Mouse (Mus musculus): ENCODE measurements around the gene Ifnab. TPM values are rescaled to one million over a fixed set of nuclear protein-coding genes. Genes with fewer than 3 reads are reported as not detected.

The Ifnab gene
- total RNA-seq (2017), result 0.43 TPM in 1 of 3 replicates, not detected in the others

DNA sequence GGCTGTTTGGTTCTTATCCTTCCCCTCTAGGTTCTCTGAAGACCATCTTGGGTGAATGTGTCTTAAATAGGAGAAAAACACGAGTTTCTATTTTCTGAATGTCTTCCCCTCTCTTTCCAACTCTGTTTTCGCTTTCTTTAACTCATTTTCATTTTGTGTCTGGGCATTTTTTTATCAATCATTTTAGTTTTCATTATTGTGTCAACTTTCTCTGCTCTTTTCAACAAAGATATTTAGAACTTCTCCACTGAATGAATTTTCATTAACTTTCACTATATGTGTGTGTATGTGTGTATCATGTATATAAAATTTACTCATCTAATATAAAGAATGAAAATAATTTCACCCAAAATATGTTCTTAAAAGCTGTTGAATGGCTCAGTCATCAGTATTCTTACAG, at the start of gene Ifnab:
TSS of gene Ifnab (minus strand) at position 101 of the 400 bp plus-strand sequence.
- no peak for ATAC-seq (replicated peaks; ENCODE audit: insufficient number of reproducible peaks, low FRiP score, low TSS enrichment, poor library complexity, severe bottlenecking)

DNA sequence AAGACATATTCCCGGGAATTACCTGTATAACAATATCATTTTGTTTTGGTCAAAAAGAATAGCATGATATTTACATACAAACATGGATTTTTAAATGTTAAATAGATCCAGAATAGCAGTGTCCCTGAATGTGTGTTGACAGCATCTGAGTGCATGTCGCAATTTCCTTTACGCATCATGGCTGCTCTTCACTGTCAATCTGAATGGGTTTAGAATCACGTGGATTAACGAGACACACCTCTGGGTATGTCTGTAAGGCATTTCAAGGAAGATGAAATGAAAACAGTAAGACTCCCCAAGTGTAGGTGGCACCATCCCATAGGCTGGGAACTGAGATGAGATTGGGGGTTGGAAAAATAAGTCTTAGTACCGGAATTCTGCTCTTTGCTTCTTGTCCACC, 47.9 kb upstream of the Ifnab start:
- ATAC-seq (replicated peaks; ENCODE audit: insufficient number of reproducible peaks, low FRiP score, low TSS enrichment, poor library complexity, severe bottlenecking), result peak; percentile 67; the same call in 1 of the 2 replicates

DNA sequence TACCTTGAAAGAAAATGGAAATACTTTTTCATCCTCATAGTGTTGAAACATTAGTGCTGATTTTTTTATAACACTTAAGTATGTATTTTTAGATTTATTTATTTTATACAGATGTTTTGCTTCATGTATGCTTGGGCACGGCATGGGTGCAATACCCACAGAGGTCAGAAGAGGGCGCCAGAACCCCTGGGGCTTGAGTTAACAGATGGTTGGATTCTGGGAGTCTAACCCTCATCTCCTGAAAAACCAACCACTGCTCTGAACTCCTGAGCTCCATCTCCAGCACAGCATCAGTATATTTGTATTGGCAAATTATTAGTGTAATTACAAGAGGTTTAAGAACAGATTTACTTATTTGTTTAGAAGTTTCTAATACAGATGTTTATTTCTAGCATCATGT, 47.3 kb upstream of the Ifnab start:
- peak; percentile 83; the same call in 1 of the 2 replicates for ATAC-seq (replicated peaks; ENCODE audit: insufficient number of reproducible peaks, low FRiP score, low TSS enrichment, poor library complexity, severe bottlenecking)

DNA sequence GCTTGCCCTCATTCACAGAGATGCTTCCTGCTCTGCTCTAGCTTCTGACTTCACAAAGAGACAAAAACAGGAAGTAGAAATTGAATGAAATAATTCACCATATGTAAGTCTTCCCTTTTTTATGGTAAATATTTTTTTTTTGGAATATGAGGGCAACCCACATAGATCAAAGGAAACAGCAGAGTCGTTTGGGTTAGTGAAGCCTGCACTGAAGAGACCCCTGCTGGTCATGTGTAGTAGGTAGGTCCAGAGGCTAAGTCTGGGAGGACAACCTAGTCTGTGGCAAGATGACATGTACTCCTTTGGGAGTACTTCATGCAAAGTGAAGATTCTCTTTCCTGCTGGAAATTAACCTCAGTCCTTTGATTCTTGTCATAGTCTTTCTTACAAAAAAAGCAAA, 36.2 kb upstream of the Ifnab start:
- ATAC-seq (replicated peaks; ENCODE audit: insufficient number of reproducible peaks, low FRiP score, low TSS enrichment, poor library complexity, severe bottlenecking), result peak; percentile 80

DNA sequence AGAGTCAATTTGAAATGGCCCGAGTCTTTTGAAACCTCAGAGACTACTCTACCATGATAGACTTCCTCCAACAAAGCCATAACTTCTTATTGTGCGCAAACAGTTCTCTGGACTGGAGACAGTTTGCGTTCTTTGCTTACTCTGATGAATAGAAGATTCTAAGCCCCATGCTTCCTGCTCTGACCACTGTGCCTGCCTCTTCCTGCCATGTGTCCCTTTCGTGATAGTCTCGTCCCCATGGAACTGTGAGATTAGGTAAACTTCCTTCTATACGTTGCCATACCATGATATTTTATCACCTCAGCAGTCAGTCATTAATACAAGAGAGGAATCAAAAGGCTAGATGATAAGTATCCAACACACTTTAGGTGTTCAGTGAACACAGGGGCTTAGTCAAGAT, 35.6 kb upstream of the Ifnab start:
- no peak for ATAC-seq (replicated peaks; ENCODE audit: insufficient number of reproducible peaks, low FRiP score, low TSS enrichment, poor library complexity, severe bottlenecking)

DNA sequence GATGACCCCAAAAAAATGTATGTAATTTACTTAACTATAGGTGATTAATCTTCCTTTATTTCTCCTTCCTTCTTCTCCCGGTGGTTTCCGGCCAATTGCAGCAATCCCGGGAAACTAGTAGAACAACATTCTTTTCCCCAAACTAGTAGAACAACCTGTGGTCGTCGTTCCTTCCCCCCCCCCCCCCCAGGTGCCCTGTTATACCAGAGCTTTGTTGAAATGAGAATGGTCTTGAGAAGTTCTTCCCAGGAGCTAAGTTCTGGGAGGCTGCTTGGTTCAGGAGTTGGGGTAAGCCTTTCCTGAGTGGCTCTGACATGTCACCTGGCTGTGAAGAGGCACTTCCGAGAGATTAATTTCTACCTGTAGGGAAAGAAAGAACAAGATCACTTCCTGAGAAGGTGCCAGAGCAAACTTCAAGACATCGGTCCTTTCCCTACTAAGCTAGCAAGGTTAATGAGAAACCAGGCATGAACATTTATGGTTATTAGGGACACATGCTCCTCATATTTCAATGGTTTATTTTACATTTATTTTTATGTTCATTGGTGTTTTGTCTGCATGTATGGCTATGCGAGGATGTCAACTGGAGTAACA, 32.4 kb upstream of the Ifnab start:
- no peak for ATAC-seq (replicated peaks; ENCODE audit: insufficient number of reproducible peaks, low FRiP score, low TSS enrichment, poor library complexity, severe bottlenecking)

DNA sequence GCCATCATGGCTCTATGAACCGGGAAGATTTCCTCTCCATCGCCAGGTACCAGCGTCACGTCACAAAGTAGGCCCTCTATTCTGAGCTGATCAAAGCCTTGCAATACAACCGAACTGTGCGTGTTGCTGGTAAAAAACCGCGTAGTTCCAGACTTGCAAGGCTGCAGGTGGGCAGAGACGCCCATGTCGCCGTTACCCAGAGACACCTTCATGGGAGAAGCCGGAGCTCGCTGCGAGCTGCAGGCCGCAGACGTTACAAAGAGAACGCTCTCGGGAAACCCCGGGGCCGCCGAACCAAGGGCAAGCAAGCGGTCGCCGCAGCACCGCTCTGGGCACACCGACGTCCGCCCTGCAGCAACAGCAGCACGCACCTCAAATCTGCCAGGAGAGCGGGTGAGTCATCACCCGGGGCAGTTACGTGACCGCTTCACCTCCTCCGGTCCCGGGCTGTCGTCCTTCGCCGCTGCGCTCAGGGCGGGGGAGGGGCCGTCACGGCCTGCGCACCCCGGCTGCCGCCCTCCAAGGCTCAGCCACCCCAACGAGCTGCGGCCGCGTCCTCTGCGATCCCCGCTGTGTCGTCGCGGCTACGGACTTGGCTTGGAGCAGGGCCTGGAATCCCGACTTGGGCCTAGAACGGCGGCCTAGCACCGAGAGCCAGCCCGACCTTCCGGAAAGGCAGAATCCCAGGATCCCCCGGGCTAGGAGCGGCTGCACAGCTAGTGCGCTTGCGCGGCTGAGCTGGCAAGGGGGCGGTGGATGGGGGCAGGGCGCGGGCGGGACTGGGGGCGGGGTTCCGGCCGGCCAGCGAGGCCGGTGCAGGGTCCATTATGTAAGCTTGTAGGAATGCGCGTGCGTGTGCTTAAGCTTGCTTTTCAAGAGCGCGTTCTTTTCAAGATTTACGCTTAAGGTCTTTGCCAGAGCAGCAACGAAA, 30.9 kb upstream of the Ifnab start, which contains the start of the genes Gm26566 and Klhl9:
TSS of gene Gm26566 (plus strand) at position 15 of the 931 bp plus-strand sequence.
TSS of gene Klhl9 (minus strand) at position 675 of the 931 bp plus-strand sequence.
- peak; percentile 82 for ATAC-seq (replicated peaks; ENCODE audit: insufficient number of reproducible peaks, low FRiP score, low TSS enrichment, poor library complexity, severe bottlenecking)

DNA sequence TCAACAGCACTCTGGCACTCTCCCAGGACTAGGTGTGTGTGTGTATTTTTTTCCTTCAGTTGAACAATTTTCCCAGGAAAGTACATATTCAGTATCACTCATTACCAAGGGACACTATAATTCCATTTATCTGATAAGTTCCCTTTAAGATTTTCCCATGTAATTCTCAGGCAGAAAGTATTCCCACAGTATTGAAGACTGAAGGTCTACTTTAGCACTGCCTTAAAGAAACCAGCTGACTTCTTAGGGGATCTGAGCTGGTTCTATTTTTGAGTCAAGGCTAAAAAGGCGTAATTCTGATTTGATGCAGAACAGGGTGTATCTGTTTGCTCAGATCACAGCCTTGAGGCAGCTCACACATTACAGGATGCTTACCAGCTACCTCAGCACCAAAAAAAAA, 27.6 kb upstream of the Ifnab start:
- ATAC-seq (replicated peaks; ENCODE audit: insufficient number of reproducible peaks, low FRiP score, low TSS enrichment, poor library complexity, severe bottlenecking), result no peak

DNA sequence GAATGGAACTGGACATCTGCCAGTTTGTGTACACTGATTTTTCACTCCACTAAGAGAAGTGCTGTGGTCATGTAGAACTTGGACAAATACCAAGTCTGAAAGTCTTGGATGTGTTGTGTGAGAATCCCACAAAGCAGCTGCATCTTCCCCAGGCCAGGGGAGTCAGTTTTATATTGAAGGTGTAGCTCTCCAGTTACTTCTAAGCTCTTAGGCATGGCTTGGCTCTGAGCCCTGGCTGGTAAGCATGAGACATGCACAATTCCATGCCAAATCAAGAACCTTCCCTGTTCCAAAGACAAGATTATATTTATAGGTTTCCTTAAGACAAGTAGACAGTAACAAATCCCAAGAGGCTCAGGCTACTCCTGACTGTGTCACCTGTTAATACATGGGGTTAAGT, 23.9 kb upstream of the Ifnab start:
- ATAC-seq (replicated peaks; ENCODE audit: insufficient number of reproducible peaks, low FRiP score, low TSS enrichment, poor library complexity, severe bottlenecking), result no peak

DNA sequence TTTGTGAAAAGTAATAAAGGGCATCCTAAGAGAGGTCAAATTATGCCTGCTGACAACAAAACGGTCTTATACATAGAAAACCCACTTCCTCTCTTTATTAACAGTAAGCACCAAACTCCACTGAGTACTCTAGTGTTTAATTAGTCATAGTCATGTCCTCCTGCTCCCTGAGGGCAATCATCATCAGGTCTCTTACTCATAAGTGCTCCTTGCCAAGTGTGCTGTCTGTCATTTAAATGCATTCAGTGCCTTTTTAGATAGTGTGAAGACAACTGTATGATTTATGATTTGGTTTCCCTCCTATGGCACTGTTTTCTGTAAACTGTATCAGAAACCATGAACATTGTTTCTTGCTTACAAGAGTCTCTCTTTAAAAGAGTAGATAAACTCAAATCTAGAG, 23.1 kb upstream of the Ifnab start:
- no peak for ATAC-seq (replicated peaks; ENCODE audit: insufficient number of reproducible peaks, low FRiP score, low TSS enrichment, poor library complexity, severe bottlenecking)

DNA sequence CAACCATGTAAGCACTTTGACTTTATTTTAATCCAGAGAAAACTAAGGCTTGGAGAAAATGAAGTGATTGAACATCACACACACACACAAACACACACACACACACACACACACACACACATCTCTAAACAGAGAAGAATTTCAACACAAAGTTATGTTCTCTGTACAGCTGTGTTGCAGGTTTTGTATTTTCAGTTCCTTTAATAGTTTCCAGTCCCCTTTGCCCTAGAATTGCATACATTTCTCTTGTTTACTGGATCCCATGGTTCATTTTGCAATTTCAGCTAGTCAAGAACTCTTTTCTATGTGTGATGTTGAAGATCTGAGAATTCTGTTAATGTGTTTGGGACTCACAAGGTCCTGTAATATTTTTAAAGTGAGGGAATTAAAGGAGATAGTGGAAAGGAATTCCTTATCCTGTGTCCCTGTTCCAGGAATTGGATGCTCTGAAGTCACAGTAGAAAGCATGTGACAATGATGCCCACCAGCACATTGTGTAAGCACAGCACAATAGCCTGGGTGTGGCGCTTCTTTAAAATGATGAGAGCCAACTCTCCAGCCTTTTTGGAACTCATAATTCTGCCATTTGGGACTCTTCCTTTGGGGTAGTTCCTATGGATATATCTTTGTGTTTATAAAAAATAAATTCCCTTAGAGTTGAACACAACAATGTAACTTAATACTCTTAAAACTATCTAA, 16.1 kb upstream of the Ifnab start:
- ATAC-seq (replicated peaks; ENCODE audit: insufficient number of reproducible peaks, low FRiP score, low TSS enrichment, poor library complexity, severe bottlenecking), result peak; percentile 76

DNA sequence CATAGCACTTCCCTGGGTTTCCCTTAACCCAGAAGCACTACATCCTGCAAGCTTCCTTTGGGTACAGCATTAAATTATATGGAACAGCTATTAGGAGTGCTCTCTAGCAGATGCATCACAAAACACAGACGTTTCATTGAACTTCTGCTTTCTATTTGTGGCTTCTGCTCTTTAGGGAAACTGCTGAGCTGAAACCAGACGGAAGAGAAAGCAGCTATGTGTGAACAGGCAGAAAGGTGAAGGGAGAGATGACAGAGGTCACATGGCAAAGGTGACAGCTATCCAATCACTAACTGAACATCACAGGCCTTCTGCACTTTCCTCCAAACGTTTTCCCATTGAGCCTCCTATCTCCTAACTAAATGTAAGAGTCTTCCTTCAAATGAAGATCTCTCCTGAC, 14.8 kb upstream of the Ifnab start:
- ATAC-seq (replicated peaks; ENCODE audit: insufficient number of reproducible peaks, low FRiP score, low TSS enrichment, poor library complexity, severe bottlenecking), result peak; percentile 71

DNA sequence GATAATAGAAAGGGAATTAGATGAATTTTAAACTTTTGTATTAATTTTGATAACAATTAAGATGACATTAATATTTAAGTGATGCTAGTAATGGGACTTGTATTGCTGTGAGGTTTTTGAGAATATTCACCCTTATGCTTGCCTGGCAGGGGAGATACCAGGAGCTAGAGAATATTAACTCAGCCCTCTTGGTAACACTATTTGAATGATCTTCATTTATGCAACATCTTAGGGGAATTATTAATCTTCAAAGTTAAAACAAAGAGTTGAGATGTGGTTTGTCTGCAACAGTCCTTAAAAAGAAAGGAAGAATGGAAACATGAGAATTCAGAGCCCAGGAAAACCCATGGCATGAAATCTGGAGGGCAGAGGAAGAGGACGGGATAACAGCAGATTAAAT, 8.1 kb upstream of the Ifnab start:
- ATAC-seq (replicated peaks; ENCODE audit: insufficient number of reproducible peaks, low FRiP score, low TSS enrichment, poor library complexity, severe bottlenecking), result no peak

DNA sequence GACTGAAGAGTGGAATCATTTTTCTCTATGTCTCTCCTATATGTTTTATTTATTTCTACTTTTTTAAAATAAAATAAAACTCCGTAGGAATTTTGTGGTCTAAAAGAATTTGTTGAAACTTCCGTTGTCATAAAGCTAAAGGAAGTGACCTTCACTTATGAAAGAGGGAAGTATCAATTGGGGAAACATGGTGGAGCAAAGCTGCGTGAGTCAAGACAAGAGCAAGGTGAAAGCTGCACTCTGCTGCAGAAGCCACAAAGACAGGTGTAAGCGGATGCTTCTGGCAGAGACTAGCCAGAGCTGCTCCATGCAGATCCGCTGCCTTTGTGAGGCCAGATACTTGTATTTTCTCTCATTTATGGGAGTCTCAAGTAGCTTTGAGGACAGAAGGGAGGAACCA, 7.6 kb upstream of the Ifnab start:
- 0 out of 2 replicates have a peak, but pooled peaks have one; percentile 37 for ATAC-seq (replicated peaks; ENCODE audit: insufficient number of reproducible peaks, low FRiP score, low TSS enrichment, poor library complexity, severe bottlenecking)

DNA sequence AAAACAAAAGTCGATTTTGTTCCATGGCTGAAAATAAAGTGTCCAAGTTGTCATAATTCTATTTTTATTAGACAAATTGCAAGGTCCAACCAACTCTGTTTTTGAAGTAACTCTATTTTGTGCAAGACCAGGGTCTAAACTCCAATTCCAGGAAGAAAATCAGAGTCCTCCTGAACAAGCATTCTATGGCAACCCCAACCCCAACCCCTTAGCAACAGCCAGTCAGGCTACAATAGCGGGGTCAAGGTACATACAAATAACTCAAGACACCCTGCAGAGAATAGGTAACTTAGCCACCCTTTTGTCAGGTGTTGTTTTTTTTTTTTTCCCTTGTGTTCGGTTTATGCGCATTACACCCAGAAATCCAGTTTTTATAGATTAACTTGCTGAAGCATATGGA, 6.6 kb upstream of the Ifnab start:
- no peak for ATAC-seq (replicated peaks; ENCODE audit: insufficient number of reproducible peaks, low FRiP score, low TSS enrichment, poor library complexity, severe bottlenecking)

DNA sequence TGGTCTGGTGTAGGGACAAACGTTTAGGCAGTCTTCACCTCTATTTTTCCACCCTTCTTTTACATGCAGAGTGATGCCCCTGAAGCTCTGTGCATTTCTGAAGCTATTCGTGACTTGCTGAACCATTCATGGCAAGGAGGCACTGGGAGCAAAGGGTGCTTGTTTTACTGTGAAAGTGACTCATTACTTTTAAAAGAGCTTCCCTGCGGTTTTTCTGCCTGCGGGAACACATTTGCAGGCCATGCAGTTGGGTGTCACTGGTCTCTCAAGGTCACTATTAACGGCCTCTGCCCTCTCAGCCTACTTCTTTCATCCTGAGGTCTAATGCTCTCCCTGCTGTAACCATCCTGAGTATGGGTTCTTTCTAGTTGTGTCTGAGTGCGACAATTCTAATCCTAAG, 5.9 kb upstream of the Ifnab start:
- no peak for ATAC-seq (replicated peaks; ENCODE audit: insufficient number of reproducible peaks, low FRiP score, low TSS enrichment, poor library complexity, severe bottlenecking)

DNA sequence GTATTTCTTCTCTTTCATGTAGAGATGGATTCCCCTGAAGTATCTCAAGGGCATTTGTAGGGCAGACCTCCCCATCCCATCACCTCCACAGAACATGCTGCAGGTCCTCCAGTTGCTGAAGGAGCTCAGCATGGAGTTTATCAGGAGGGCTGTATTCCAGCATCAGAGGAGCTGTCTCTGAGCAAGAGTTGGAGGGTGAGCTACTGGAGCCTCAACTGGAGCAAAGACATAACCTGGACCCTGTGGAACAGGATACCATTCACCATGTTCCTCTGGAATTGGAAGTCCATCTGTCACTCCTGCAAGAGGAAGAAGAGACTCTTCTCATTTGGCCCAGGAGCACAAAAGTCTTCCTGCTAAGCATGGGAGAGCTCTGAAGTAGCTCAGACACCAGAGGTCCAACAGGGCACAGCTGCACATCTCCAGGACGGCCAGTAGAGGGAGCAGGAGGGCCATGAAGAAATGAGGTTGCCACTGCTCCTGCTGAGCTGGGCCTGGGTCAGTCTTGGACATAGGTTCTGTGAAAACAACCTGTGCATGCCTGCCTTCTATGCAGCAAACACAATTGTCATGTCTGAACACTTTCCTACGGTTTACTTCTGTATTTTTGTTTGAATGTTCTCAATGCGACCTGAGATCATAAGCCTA, 5.2 kb upstream of the Ifnab start:
- peak; percentile 86 for ATAC-seq (replicated peaks; ENCODE audit: insufficient number of reproducible peaks, low FRiP score, low TSS enrichment, poor library complexity, severe bottlenecking)

DNA sequence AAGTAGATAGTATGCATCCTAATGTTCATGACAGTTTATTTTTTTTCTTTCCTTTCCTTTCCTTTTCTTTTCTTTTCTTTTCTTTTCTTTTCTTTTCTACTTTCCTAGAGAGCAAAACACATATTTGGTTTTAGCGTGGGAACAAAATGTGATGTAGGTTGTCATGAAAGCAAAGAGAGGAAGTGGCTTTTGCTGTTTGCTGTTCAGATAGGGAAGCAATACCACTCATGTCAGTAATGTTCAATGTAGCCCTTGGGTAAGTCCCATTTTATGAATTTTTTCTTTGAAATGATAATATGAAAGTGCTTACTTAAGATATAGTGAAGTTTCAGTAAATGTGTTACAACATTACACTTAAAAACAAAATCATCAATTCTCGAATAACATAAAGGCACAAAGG, 2.2 kb upstream of the Ifnab start:
- ATAC-seq (replicated peaks; ENCODE audit: insufficient number of reproducible peaks, low FRiP score, low TSS enrichment, poor library complexity, severe bottlenecking), result 0 out of 2 replicates have a peak, but pooled peaks have one; percentile 43

DNA sequence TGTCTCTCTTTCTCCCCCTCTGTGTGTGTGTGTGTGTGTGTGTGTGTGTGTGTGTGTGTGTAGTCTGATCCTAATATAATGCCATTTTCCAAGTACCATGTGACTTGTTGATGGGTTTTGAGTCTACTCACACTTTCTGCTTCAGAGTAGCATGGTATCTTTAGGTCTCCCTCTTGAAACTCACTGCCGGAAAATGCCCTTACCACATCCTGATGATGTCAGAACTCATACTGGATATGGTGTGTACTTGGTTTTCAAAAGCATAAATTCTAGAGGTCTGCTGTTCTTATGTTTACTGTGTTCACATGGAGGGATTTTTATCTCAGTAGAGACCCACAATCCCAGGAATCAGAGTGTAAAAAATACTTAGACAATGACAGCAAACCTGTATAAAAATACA, 1.4 kb upstream of the Ifnab start:
- ATAC-seq (replicated peaks; ENCODE audit: insufficient number of reproducible peaks, low FRiP score, low TSS enrichment, poor library complexity, severe bottlenecking), result no peak

Measured in monocyte, adult 5-6 weeks (primary cell).